Mouse (Mus musculus) erythroblast, embryonic 14.5 days (primary cell): Measurements from ENCODE around the gene Apeh.

ENCODE experiments used
- GATA1 ChIP-seq: IDR thresholded peaks from 2 replicates; pipeline ENCODE4 v1.6.1; 2012; ENCODE audit warnings: low read length, inconsistent platforms, mixed read lengths
- TAL1 ChIP-seq: IDR thresholded peaks from 3 replicates; pipeline ENCODE4 v1.6.1; 2012; ENCODE audit warnings: low read length, inconsistent platforms, mixed read lengths

- TF ChIP-seq TAL1 (no peak), GATA1 (no peak)
Measured at GRCm38 (mm10) chr9:108115290-108116077, 21.1 kb upstream of the Apeh start.
